ENCODE assay signal across 8 mouse cellular contexts in the genomic region with DNA sequence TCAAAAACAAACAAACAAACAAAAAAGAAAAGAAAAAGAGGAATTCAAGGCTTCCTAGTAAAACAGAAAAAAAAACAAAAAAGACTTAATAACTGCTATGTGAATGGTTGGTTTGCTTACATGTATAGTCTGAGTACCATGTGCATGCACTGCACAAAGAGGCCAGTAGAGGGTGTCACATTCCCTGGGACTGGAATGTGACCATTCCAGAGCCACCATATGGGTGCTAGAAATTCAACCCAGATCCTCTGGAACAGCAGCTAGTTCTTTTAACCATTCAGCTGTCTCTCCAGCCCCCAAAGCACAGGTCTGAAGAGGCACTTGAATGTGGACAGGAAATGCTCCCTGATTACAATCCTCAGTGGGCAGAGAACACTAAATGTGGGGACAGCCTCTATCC. TPM values are rescaled to one million over a fixed set of nuclear protein-coding genes. Genes with fewer than 3 reads are reported as not detected.
DNase-seq lines count a peak whose midpoint lies in the region; ATAC-seq and TF ChIP-seq lines count a peak whose summit lies in the region.

No protein-coding gene starts in this region.

- peak; percentile 41 for ATAC-seq in CD4-positive, CD25-positive, alpha-beta regulatory T cell, adult 4 months
- ATAC-seq in liver, postnatal 0 days = no peak

- no peak overlapping the region for H3K4me3 ChIP-seq in liver, postnatal 0 days (ENCODE audit: low read depth, low read length)

- TF ChIP-seq EP300 in liver, postnatal 0 days (IDR thresholded peaks at IDR 0.05; ENCODE audit: low read depth) = no peak

- H3K27me3 ChIP-seq in liver, postnatal 0 days (ENCODE audit: insufficient read depth, low read length) = no peaks in the 10 kb centered on the region

- no peaks in the 10 kb centered on the region; the same call in 1 of the 2 replicates for H3K4me1 ChIP-seq in liver, postnatal 0 days (ENCODE audit: insufficient read depth)

- H3K4me2 ChIP-seq in liver, postnatal 0 days (ENCODE audit: low read depth, low read length) = no peak overlapping the region

- no peaks in the 10 kb centered on the region for H3K9me3 ChIP-seq in liver, postnatal 0 days (ENCODE audit: low read length)

- H3K36me3 ChIP-seq in liver, postnatal 0 days (replicated peaks; ENCODE audit: insufficient read depth, low read length) = peaks cover 77% of the 10 kb centered on the region

- no peak overlapping the region; the same call in 1 of the 2 replicates for H3K9ac ChIP-seq in liver, postnatal 0 days (replicated peaks)

- TF ChIP-seq CTCF in liver, postnatal 0 days (IDR thresholded peaks at IDR 0.05; ENCODE audit: low read depth) = peak; percentile 74

- H3K27ac ChIP-seq in liver, postnatal 0 days (ENCODE audit: low read depth) = no peak overlapping the region

- peak; percentile 35 for DNase-seq in kidney, adult 18-20 months
- DNase-seq in kidney, adult 11 months = no peak
- peak; percentile 30 for DNase-seq in adipocyte (ENCODE audit: low spot score)
- no peak for DNase-seq in liver, postnatal 0 days
- DNase-seq in natural killer cell, adult 2 months (ENCODE audit: low spot score in 2 of 2) = no peak
- DNase-seq in layer of hippocampus, adult 8-10 months (ENCODE audit: low spot score in 2 of 2) = no peak
- no peak for DNase-seq in layer of hippocampus, postnatal 14 days (ENCODE audit: low spot score in 2 of 2)

RNA-seq across cellular contexts. Expression of a gene that starts 21.0 kb away (rescaled TPM):
- polyA plus RNA-seq in CD4-positive, CD25-positive, alpha-beta regulatory T cell, adult 4 months (2017; shearing (Covaris generic)) = 100 to 1,000 TPM; 223 to 306 TPM
- 32.6 and 34.5 TPM in 2 replicates for polyA plus RNA-seq in liver, postnatal 0 days (2015; fragmentation: Nextera tagmentation; extraction: Ambion mirVana)
- 10 to 100 TPM; 56.9 to 81.7 (median 64.5) TPM for total RNA-seq in layer of hippocampus, adult 8-10 months (2022)
- total RNA-seq in layer of hippocampus, postnatal 14 days (2021) = 10 to 100 TPM; 57.0 to 61.1 TPM

RNA-seq across cellular contexts. Expression of a gene that starts 35.1 kb away (rescaled TPM):
- polyA plus RNA-seq in CD4-positive, CD25-positive, alpha-beta regulatory T cell, adult 4 months (2017; shearing (Covaris generic)) = 10 to 100 TPM; 33.3 to 62.9 TPM
- 38.6 and 39.5 TPM in 2 replicates for polyA plus RNA-seq in liver, postnatal 0 days (2015; fragmentation: Nextera tagmentation; extraction: Ambion mirVana)
- 10 to 100 TPM; 56.0 to 80.0 (median 62.1) TPM for total RNA-seq in layer of hippocampus, adult 8-10 months (2022)
- 10 to 100 TPM; 76.2 to 77.7 TPM for total RNA-seq in layer of hippocampus, postnatal 14 days (2021)

RNA-seq across cellular contexts. Expression of a gene that starts 43.2 kb away (rescaled TPM):
- polyA plus RNA-seq in CD4-positive, CD25-positive, alpha-beta regulatory T cell, adult 4 months (2017; shearing (Covaris generic)) = not detected
- polyA plus RNA-seq in liver, postnatal 0 days (2015; fragmentation: Nextera tagmentation; extraction: Ambion mirVana) = 0.14 and 0.29 TPM in 2 replicates
- not detected for total RNA-seq in layer of hippocampus, adult 8-10 months (2022)
- total RNA-seq in layer of hippocampus, postnatal 14 days (2021) = not detected

RNA-seq across cellular contexts. Expression of a gene that starts 45.6 kb away (rescaled TPM):
- 100 to 1,000 TPM; 232 to 397 TPM for polyA plus RNA-seq in CD4-positive, CD25-positive, alpha-beta regulatory T cell, adult 4 months (2017; shearing (Covaris generic))
- polyA plus RNA-seq in liver, postnatal 0 days (2015; fragmentation: Nextera tagmentation; extraction: Ambion mirVana) = 163 and 166 TPM in 2 replicates
- total RNA-seq in layer of hippocampus, adult 8-10 months (2022) = 100 to 1,000 TPM; 117 to 141 (median 132) TPM
- 100 to 1,000 TPM; 127 to 160 TPM for total RNA-seq in layer of hippocampus, postnatal 14 days (2021)

Comparison
In these comparisons a context has a peak if more than half of its experiments do, and no peak if none do; other contexts are left out.
1. DNase-seq: peak in kidney, adult 18-20 months (single experiment) and adipocyte (single experiment); none in kidney, adult 11 months (single experiment), liver, postnatal 0 days (single experiment), natural killer cell, adult 2 months (0 of 2), layer of hippocampus, adult 8-10 months (0 of 2) and layer of hippocampus, postnatal 14 days (0 of 2).